Mouse (Mus musculus) stomach, postnatal 0 days (tissue): ENCODE measurements around the gene Trak2. TPM values are rescaled to one million over a fixed set of nuclear protein-coding genes. Genes with fewer than 3 reads are reported as not detected.

Experiments
- ATAC-seq: fragments of 200-750 bp; cut with Nextera tagmentation; 2 replicates; pipeline ENCODE4 v1.8.0; 2017; ENCODE audit not compliant: low FRiP score, low TSS enrichment
- DNase-seq: peaks from one replicate; pipeline ENCODE4 v3.0.0-alpha.2; 2016; ENCODE audit warnings: low spot score
- H3K27ac ChIP-seq: fragments of 300-500 bp; sonication (generic); replicated peaks from 2 replicates; pipeline ENCODE4 v1.5.1; 2014; ENCODE audit warnings: mild to moderate bottlenecking, control low read depth
- H3K27me3 ChIP-seq: fragments of 300-500 bp; sonication (generic); 2 replicates; pipeline ENCODE4 v1.6.1; 2014; ENCODE audit warnings: low read length; ENCODE audit not compliant: control insufficient read depth, insufficient read depth
- H3K36me3 ChIP-seq: fragments of 300-500 bp; sonication (generic); 2 replicates; pipeline ENCODE4 v1.6.1; 2014; ENCODE audit warnings: low read length, mixed read lengths; ENCODE audit not compliant: control insufficient read depth, insufficient read depth
- H3K4me1 ChIP-seq: fragments of 300-500 bp; sonication (generic); replicated peaks from 2 replicates; pipeline ENCODE4 v1.6.1; 2014; ENCODE audit warnings: antibody characterized with exemption; ENCODE audit not compliant: control insufficient read depth, insufficient read depth
- H3K4me2 ChIP-seq: fragments of 300-500 bp; sonication (generic); replicated peaks from 2 replicates; pipeline ENCODE4 v1.6.1; 2014; ENCODE audit warnings: low read depth, mild to moderate bottlenecking, control low read depth, moderate library complexity
- H3K4me3 ChIP-seq: fragments of 300-500 bp; sonication (generic); 2 replicates; pipeline ENCODE4 v1.5.1; 2014; ENCODE audit warnings: low read depth, low read length, control low read depth
- H3K9ac ChIP-seq: fragments of 300-500 bp; sonication (generic); 2 replicates; pipeline ENCODE4 v1.6.1; 2014; ENCODE audit warnings: mild to moderate bottlenecking, low read length, control low read depth, mixed read lengths
- H3K9me3 ChIP-seq: fragments of 300-500 bp; sonication (generic); 2 replicates; pipeline ENCODE4 v1.6.1; 2016; ENCODE audit warnings: low read length; ENCODE audit not compliant: control insufficient read depth
- CTCF ChIP-seq: IDR thresholded peaks from 2 replicates; pipeline ENCODE4 v1.5.1; 2016; ENCODE audit warnings: antibody characterized with exemption, low read depth, mild to moderate bottlenecking, moderate library complexity
- EP300 ChIP-seq: optimal IDR thresholded peaks from 2 replicates; pipeline ENCODE3; 2016; ENCODE audit warnings: antibody characterized with exemption
- WGBS: fragments of 180-500 bp; shearing (Covaris S2); extraction: QIAGEN DNeasy Blood & Tissue Kit; methylation state at CpG from one replicate; pipeline ENCODE4 v1.1.7; 2014; 5-methylcytosine and 5-hydroxymethylcytosine counted together
- polyA plus RNA-seq: library from polyadenylated mRNA; unstranded; fragments of >200 nt; fragmentation: Nextera tagmentation; extraction: Ambion mirVana; gene quantifications from 2 replicates; pipeline ENCODE4 v1.2.1, GENCODE M21; 2015

Trak2 gene
- polyA plus RNA-seq, 1 experiment from 2014 or later, result 8.7 TPM

GRCm38 (mm10) chr1:58956229-58956628 is 17.0 kb downstream of the Trak2 start:
- WGBS, result 74% methylated on average over 9 of the region's 9 CpGs
- Histone ChIP-seq H3K27ac (no peak overlapping the region), H3K9me3 (no peaks in the 10 kb centered on the region), H3K4me1 (no peaks in the 10 kb centered on the region; the same call in 1 of the 2 replicates), H3K36me3 (no peaks in the 10 kb centered on the region), H3K4me3 (no peak overlapping the region), H3K27me3 (no peaks in the 10 kb centered on the region), H3K4me2 (no peak overlapping the region), H3K9ac (no peak overlapping the region)
- TF ChIP-seq CTCF, result no peak
- TF ChIP-seq EP300, result no peak
- peak; percentile 11 for DNase-seq
- no peak for ATAC-seq

DNA sequence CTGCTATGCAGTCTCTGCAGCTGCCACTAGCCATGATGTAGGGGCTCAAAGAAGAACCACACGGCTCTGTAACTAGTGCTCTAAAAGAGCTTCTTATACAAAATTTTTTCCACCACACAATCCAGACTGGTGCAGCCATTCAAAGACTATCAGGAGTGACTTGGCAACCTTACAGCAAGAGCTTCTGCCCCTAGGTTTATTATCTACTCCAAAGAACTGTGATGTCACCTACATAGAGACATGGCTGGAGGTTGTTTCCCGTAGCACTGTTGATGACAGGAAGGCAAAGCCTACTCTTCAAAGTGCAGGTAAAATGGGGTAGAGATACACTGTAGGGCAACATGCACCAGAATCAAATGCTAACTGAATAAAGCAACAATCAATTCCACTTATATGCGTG is 17.5 kb downstream of the Trak2 start:
- ATAC-seq (no peak), DNase-seq (peak; percentile 4)
- TF ChIP-seq CTCF (no peak), EP300 (no peak)
- 83% methylated on average over 3 of the region's 3 CpGs for WGBS
- Histone ChIP-seq H3K4me2 (no peak overlapping the region), H3K9me3 (no peaks in the 10 kb centered on the region), H3K4me3 (no peak overlapping the region), H3K36me3 (no peaks in the 10 kb centered on the region), H3K27me3 (no peaks in the 10 kb centered on the region), H3K9ac (no peak overlapping the region), H3K4me1 (no peaks in the 10 kb centered on the region; the same call in 1 of the 2 replicates), H3K27ac (no peak overlapping the region)

- Histone ChIP-seq H3K4me1 (no peaks in the 10 kb centered on the region; the same call in 1 of the 2 replicates), H3K9me3 (no peaks in the 10 kb centered on the region), H3K4me3 (no peak overlapping the region), H3K36me3 (no peaks in the 10 kb centered on the region), H3K27me3 (no peaks in the 10 kb centered on the region), H3K9ac (no peak overlapping the region), H3K4me2 (no peak overlapping the region), H3K27ac (no peak overlapping the region)
- ATAC-seq (no peak), DNase-seq (peak; percentile 8)
- 77% methylated on average over 8 of the region's 8 CpGs for WGBS
- TF ChIP-seq EP300, result no peak
- no peak for TF ChIP-seq CTCF
These were observed 18.4 kb downstream of the Trak2 start for GRCm38 (mm10) chr1:58954578-58955410.

DNA sequence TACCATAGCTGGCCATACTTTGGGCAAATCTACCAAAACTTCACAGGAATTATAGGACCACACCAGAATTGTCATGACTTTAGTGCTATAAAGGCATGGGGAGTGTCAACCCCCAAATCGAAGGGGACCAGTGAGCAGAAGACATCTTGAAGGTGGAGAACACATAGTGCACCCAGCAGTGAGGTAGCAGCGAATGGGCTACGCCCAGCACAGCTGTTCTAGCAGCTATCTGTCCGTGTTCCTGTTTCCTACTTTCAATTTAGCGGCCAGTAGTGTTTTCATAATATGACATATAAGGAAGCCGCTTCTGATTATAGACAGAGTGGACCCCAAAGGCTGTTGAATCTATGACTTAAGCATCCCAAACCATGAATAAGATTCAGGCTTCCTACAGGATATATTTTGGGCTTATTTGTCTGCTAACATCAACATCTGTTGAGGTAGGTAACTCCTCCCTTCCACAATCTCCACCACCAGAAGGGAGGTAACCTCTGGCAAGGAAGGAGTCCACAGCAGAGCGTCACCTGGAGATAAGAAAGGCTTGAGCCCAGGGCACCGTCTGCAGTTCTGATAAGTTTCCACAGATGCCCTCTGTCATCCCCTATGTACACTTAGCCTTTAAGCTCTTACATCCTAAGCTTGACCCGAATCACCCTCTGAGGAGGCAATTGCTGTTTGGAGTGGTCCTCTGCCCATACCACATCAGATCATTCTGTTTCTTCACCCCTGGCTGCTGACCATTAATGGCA is 19.4 kb downstream of the Trak2 start:
- Histone ChIP-seq H3K4me1 (no peaks in the 10 kb centered on the region; the same call in 1 of the 2 replicates), H3K9me3 (no peaks in the 10 kb centered on the region), H3K36me3 (no peaks in the 10 kb centered on the region), H3K9ac (no peak overlapping the region), H3K27ac (no peak overlapping the region), H3K4me2 (no peak overlapping the region), H3K27me3 (no peaks in the 10 kb centered on the region), H3K4me3 (no peak overlapping the region)
- 79% methylated on average over 9 of the region's 9 CpGs for WGBS
- TF ChIP-seq EP300, result no peak
- TF ChIP-seq CTCF, result no peak
- DNase-seq (peak; percentile 18), ATAC-seq (peak; percentile 66)

GRCm38 (mm10) chr1:58952997-58953396 is 20.2 kb downstream of the Trak2 start:
- H3K27me3 ChIP-seq, result no peaks in the 10 kb centered on the region

DNA sequence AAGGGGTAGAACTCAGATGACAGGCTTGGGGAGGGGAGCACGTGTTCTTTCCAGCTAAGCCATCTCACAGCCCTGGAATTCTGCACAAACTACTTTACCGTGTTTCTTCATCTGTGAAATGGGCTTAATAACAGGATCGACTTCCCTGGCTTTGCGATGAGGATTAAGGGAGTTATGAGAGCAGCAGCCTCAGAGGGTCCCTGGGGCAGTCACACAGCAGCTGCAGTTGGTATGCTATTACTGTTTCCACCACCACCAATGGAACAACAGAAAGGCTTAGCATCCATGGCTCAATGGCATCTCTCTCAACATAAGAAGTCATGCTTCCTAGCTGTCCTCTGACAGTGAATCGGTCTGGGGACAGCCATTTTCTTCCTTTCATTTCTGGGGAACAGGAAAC is 20.7 kb downstream of the Trak2 start:
- no peaks in the 10 kb centered on the region for H3K36me3 ChIP-seq
- H3K4me1 ChIP-seq, result no peaks in the 10 kb centered on the region; the same call in 1 of the 2 replicates
- H3K27ac ChIP-seq, result 0 out of 2 replicates have a peak overlapping the region, but pooled peaks have one; percentile 24
- no peaks in the 10 kb centered on the region for H3K9me3 ChIP-seq
- no peak overlapping the region for H3K4me3 ChIP-seq
- H3K27me3 ChIP-seq, result no peaks in the 10 kb centered on the region
- 84% methylated on average over 5 of the region's 5 CpGs for WGBS
- ATAC-seq (no peak), DNase-seq (peak; percentile 16)
- H3K4me2 ChIP-seq, result no peak overlapping the region
- H3K9ac ChIP-seq, result no peak overlapping the region
- TF ChIP-seq CTCF, result no peak
- no peak for TF ChIP-seq EP300

More at GRCm38 (mm10) chr1:58952997-58953396, 20.2 kb downstream of the Trak2 start:
- DNase-seq, result no peak
- no peak for TF ChIP-seq CTCF
- TF ChIP-seq EP300, result no peak
- H3K4me1 ChIP-seq, result no peaks in the 10 kb centered on the region; the same call in 1 of the 2 replicates
- ATAC-seq, result no peak
- H3K9ac ChIP-seq, result no peak overlapping the region
- no peak overlapping the region for H3K4me2 ChIP-seq
- 35% methylated on average over 4 of the region's 4 CpGs for WGBS
- no peaks in the 10 kb centered on the region for H3K36me3 ChIP-seq
- H3K27ac ChIP-seq, result 0 out of 2 replicates have a peak overlapping the region, but pooled peaks have one; percentile 24
- no peaks in the 10 kb centered on the region for H3K9me3 ChIP-seq
- H3K4me3 ChIP-seq, result no peak overlapping the region
